Mouse (Mus musculus) intestine, embryonic 14.5 days (tissue): ENCODE measurements around the gene Wfdc21. TPM values are rescaled to one million over a fixed set of nuclear protein-coding genes. Genes with fewer than 3 reads are reported as not detected.

Source experiments
- ATAC-seq: fragments of 200-750 bp; cut with Nextera tagmentation; replicated peaks from 2 replicates; pipeline ENCODE4 v1.8.0; 2017; ENCODE audit warnings: low read depth, moderate number of reproducible peaks, moderate TSS enrichment, moderate library complexity; ENCODE audit not compliant: low FRiP score, low TSS enrichment
- DNase-seq: peaks from one replicate; pipeline ENCODE4 v3.0.0-alpha.2; 2018; ENCODE audit warnings: low spot score
- H3K27ac ChIP-seq: fragments of 300-500 bp; sonication (generic); 2 replicates; pipeline ENCODE4 v1.5.1; 2014; ENCODE audit warnings: low read depth, mild to moderate bottlenecking, control low read depth
- H3K27me3 ChIP-seq: fragments of 300-500 bp; sonication (generic); replicated peaks from 2 replicates; pipeline ENCODE4 v1.6.1; 2014; ENCODE audit warnings: low read length, control low read depth; ENCODE audit not compliant: control insufficient read depth, insufficient read depth
- H3K36me3 ChIP-seq: fragments of 300-500 bp; sonication (generic); 2 replicates; pipeline ENCODE4 v1.6.1; 2014; ENCODE audit warnings: low read length, control low read depth; ENCODE audit not compliant: control insufficient read depth, insufficient read depth
- H3K4me1 ChIP-seq: fragments of 300-500 bp; sonication (generic); replicated peaks from 2 replicates; pipeline ENCODE4 v1.6.1; 2014; ENCODE audit warnings: low read length, control low read depth, mixed read lengths; ENCODE audit not compliant: control insufficient read depth, insufficient read depth
- H3K4me2 ChIP-seq: fragments of 300-500 bp; sonication (generic); 2 replicates; pipeline ENCODE4 v1.6.1; 2014; ENCODE audit warnings: low read length
- H3K4me3 ChIP-seq: fragments of 300-500 bp; sonication (generic); 2 replicates; pipeline ENCODE4 v1.5.1; 2014; ENCODE audit warnings: low read depth, low read length, control low read depth, mixed read lengths
- H3K9ac ChIP-seq: fragments of 300-500 bp; sonication (generic); 2 replicates; pipeline ENCODE4 v1.6.1; 2014; ENCODE audit warnings: mild to moderate bottlenecking, low read length
- H3K9me3 ChIP-seq: fragments of 300-500 bp; sonication (generic); 2 replicates; pipeline ENCODE4 v1.6.1; 2016; ENCODE audit warnings: low read length, control low read depth; ENCODE audit not compliant: control insufficient read depth
- WGBS: fragments of 180-500 bp; shearing (Covaris S2); extraction: QIAGEN DNeasy Blood & Tissue Kit; methylation state at CpG from one replicate; pipeline ENCODE4 v1.1.7; 2014; 5-methylcytosine and 5-hydroxymethylcytosine counted together
- polyA plus RNA-seq: library from polyadenylated mRNA; unstranded; fragments of >200 nt; fragmentation: Nextera tagmentation; extraction: Ambion mirVana; gene quantifications from 2 replicates; pipeline ENCODE4 v1.2.1, GENCODE M21; 2014

Wfdc21 gene
- polyA plus RNA-seq, 1 experiment from 2014 or later: 0.65 TPM

- DNase-seq: no peak
- H3K27me3 ChIP-seq: no peaks in the 10 kb centered on the region
- peaks cover 88% of the 10 kb centered on the region for H3K36me3 ChIP-seq
- H3K4me3 ChIP-seq: no peak overlapping the region
- H3K4me1 ChIP-seq: no peaks in the 10 kb centered on the region
- no peak overlapping the region for H3K4me2 ChIP-seq
- ATAC-seq: no peak
- 97% methylated on average over 6 of the region's 6 CpGs for WGBS
- no peaks in the 10 kb centered on the region for H3K9me3 ChIP-seq
- no peak overlapping the region for H3K9ac ChIP-seq
- H3K27ac ChIP-seq: no peak overlapping the region
These were observed 25.6 kb downstream of the Wfdc21 start for GRCm38 (mm10) chr11:83772341-83772740.

GRCm38 (mm10) chr11:83773691-83774090 is 27.0 kb downstream of the Wfdc21 start:
- H3K27ac ChIP-seq: no peak overlapping the region
- H3K9ac ChIP-seq: no peak overlapping the region
- DNase-seq (no peak), ATAC-seq (no peak)
- 92% methylated on average over 16 of the region's 16 CpGs for WGBS
- no peak overlapping the region for H3K4me2 ChIP-seq
- H3K36me3 ChIP-seq: peaks cover 86% of the 10 kb centered on the region
- no peaks in the 10 kb centered on the region for H3K4me1 ChIP-seq
- no peak overlapping the region for H3K4me3 ChIP-seq
- no peaks in the 10 kb centered on the region for H3K9me3 ChIP-seq
- no peaks in the 10 kb centered on the region for H3K27me3 ChIP-seq

DNA sequence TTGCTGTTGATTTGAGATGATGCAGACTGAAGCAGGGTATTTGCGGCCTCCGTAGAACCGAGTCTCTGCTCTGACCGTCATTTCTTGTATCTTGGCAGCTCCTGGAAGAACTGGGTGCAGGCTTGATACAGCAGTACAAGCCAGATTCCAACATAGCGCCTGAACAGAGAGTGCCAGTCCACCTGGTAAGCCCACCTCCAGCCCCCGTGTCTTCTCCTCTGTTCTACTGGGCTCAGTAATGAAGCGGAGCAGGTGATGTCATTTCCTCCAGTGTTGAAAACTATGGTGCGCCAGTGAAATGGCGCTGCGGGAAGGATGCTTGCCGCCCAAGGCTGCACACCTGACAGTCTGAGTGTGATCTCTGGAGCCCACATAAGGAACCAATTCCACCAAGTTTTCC is 27.6 kb downstream of the Wfdc21 start:
- DNase-seq (no peak), ATAC-seq (no peak)
- 93% methylated on average over 11 of the region's 11 CpGs for WGBS
- H3K9me3 ChIP-seq: no peaks in the 10 kb centered on the region
- H3K4me1 ChIP-seq: no peaks in the 10 kb centered on the region
- H3K4me3 ChIP-seq: no peak overlapping the region
- H3K27me3 ChIP-seq: no peaks in the 10 kb centered on the region
- peaks cover 86% of the 10 kb centered on the region for H3K36me3 ChIP-seq
- H3K27ac ChIP-seq: no peak overlapping the region
- H3K4me2 ChIP-seq: no peak overlapping the region
- H3K9ac ChIP-seq: no peak overlapping the region

DNA sequence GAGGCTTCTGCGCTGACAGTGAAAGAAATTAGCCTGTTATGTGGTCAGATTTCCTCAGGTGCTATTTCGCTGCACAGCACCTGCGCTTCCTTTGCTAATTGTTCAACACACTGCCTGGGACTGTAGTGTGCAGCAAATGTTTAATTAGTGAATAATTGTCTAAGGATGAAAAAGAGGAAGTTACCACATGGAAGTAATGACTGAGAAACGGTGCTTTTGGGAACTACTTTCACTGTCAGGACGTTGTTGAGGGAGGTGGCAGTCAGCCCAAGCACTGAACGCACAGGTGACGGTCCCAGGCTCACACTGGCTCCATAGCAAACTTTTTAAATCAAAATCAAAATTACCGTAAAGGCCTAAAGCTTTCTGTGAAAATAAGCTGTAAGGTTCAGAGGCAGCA is 30.1 kb downstream of the Wfdc21 start:
- Histone ChIP-seq H3K4me1 (no peaks in the 10 kb centered on the region), H3K27ac (no peak overlapping the region), H3K4me3 (no peak overlapping the region), H3K27me3 (no peaks in the 10 kb centered on the region), H3K9me3 (no peaks in the 10 kb centered on the region), H3K36me3 (peaks cover 96% of the 10 kb centered on the region), H3K4me2 (no peak overlapping the region), H3K9ac (no peak overlapping the region)
- 89% methylated on average over 8 of the region's 8 CpGs for WGBS
- DNase-seq: no peak
- no peak for ATAC-seq

DNA sequence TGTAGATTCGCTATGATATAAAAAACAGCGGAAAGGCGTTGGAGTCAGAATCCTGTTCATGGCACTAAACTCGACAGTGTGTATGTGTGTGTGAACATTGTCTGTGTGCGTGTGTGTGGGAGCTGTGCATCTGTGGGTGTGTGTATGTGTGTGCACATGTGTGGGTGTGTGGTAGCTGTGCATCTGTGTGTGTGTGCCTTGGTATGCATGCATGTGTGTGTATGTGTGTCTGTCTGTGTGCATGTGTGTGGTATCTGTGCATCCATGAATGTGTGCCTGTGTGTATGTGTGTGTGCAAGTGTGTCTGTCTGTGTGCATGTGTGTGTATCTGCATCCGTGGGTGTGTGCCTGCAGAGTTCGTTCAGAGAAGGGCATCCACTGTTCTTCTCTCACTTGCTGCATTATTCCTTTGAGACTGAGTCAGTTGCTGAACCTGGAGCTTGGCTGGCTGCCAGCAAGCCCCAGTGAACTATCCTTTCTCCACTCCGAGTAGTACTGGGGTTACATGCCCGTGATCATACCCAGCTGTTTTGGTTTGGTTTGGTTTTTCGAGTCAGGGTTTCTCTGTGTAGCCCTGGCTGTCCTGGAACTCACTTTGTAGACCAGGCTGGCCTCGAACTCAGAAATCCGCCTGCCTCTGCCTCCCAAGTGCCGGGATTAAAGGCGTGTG is 37.3 kb downstream of the Wfdc21 start:
- ATAC-seq: no peak
- H3K27me3 ChIP-seq: no peaks in the 10 kb centered on the region
- no peak overlapping the region for H3K9ac ChIP-seq
- WGBS: 81% methylated on average over 14 of the region's 14 CpGs
- H3K9me3 ChIP-seq: no peaks in the 10 kb centered on the region
- H3K4me1 ChIP-seq: no peaks in the 10 kb centered on the region; the same call in 1 of the 2 replicates
- no peak overlapping the region for H3K4me3 ChIP-seq
- no peak for DNase-seq
- H3K4me2 ChIP-seq: no peak overlapping the region
- H3K36me3 ChIP-seq: peaks cover 45% of the 10 kb centered on the region
- H3K27ac ChIP-seq: no peak overlapping the region

- Histone ChIP-seq H3K9me3 (no peaks in the 10 kb centered on the region), H3K27me3 (no peaks in the 10 kb centered on the region), H3K4me3 (no peak overlapping the region), H3K27ac (no peak overlapping the region), H3K4me1 (no peaks in the 10 kb centered on the region; the same call in 1 of the 2 replicates), H3K36me3 (peaks cover 40% of the 10 kb centered on the region), H3K9ac (no peak overlapping the region), H3K4me2 (no peak overlapping the region)
- WGBS: 87% methylated on average over 2 of the region's 2 CpGs
- ATAC-seq (no peak), DNase-seq (no peak)
These were observed 37.9 kb downstream of the Wfdc21 start for GRCm38 (mm10) chr11:83784661-83785060.

GRCm38 (mm10) chr11:83785366-83785765 is 38.6 kb downstream of the Wfdc21 start:
- DNase-seq: peak; percentile 77
- peak; percentile 33; the same call in 1 of the 2 replicates for ATAC-seq
- WGBS: 8% methylated on average over 2 of the region's 2 CpGs
- H3K4me1 ChIP-seq: no peaks in the 10 kb centered on the region; the same call in 1 of the 2 replicates
- no peak overlapping the region for H3K9ac ChIP-seq
- H3K4me2 ChIP-seq: no peak overlapping the region
- no peaks in the 10 kb centered on the region for H3K27me3 ChIP-seq
- no peak overlapping the region for H3K4me3 ChIP-seq
- no peaks in the 10 kb centered on the region for H3K9me3 ChIP-seq
- no peak overlapping the region for H3K27ac ChIP-seq
- peaks cover 32% of the 10 kb centered on the region for H3K36me3 ChIP-seq

GRCm38 (mm10) chr11:83786835-83787234 is 40.1 kb downstream of the Wfdc21 start:
- peaks cover 18% of the 10 kb centered on the region for H3K36me3 ChIP-seq
- H3K9ac ChIP-seq: no peak overlapping the region
- DNase-seq (no peak), ATAC-seq (no peak)
- H3K27me3 ChIP-seq: no peaks in the 10 kb centered on the region
- H3K4me2 ChIP-seq: no peak overlapping the region
- H3K9me3 ChIP-seq: no peaks in the 10 kb centered on the region
- H3K27ac ChIP-seq: no peak overlapping the region
- 71% methylated on average over 4 of the region's 4 CpGs for WGBS
- H3K4me1 ChIP-seq: no peaks in the 10 kb centered on the region; the same call in 1 of the 2 replicates
- no peak overlapping the region for H3K4me3 ChIP-seq

DNA sequence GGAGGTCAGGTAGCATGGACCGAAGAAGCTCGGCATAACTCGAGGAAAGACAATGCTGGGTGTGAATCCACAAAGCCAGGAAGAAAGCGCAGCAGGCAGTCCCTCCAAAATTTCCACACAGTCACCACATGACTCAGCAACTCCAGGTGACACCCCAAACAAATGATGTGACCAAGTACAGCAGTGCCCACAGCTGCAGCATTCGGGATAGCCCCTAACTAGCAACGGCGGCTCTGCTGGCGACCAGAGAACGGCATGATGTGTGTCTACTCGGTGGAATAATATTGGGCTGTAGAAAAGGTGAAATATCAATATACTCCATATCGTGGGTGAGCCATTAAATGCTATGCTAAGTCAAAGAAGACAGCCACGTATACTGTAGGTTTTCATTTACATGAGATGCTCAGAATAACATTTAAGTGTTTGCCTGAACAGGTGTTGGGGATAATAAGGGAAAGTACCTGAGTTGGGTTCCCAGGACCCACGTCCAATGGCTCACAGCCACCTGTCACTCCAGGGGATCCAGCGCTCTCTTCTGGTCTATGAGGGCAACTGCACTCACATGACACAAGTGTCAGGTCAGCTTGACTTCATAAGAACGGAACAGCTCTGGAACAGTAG is 40.8 kb downstream of the Wfdc21 start:
- Histone ChIP-seq H3K27me3 (no peaks in the 10 kb centered on the region), H3K4me1 (no peaks in the 10 kb centered on the region; the same call in 1 of the 2 replicates), H3K4me2 (no peak overlapping the region), H3K4me3 (no peak overlapping the region), H3K9ac (no peak overlapping the region), H3K27ac (no peak overlapping the region), H3K36me3 (peaks cover 12% of the 10 kb centered on the region), H3K9me3 (no peaks in the 10 kb centered on the region)
- ATAC-seq (no peak), DNase-seq (no peak)
- WGBS: 81% methylated on average over 15 of the region's 15 CpGs
